Mouse (Mus musculus) thymus, postnatal 36 days (tissue): Measurements from ENCODE around the gene Capza1.
A peak's percentile ranks its signal among the peaks of the same experiment; 100 is the strongest.
"Not testable (repeated sequence)": the region's sequence is repeated elsewhere in the genome, so short reads cannot be mapped to it uniquely, and the experiment has no call there.

Experiments
- DNase-seq, 2 experiments: peaks; one replicate each; pipeline ENCODE4 v3.0.0; 2022; ENCODE audit warnings: mixed read lengths in 2 of 2

The Capza1 gene

GRCm38 (mm10) chr3:104816130-104816529 lies 48.2 kb downstream of the Capza1 start:
- DNase-seq: no peak

- DNase-seq: no peak
Observed at GRCm38 (mm10) chr3:104815346-104815745, 49.0 kb downstream of the Capza1 start.

- DNase-seq: no peak
Observed at GRCm38 (mm10) chr3:104814746-104815145, 49.6 kb downstream of the Capza1 start.

DNA sequence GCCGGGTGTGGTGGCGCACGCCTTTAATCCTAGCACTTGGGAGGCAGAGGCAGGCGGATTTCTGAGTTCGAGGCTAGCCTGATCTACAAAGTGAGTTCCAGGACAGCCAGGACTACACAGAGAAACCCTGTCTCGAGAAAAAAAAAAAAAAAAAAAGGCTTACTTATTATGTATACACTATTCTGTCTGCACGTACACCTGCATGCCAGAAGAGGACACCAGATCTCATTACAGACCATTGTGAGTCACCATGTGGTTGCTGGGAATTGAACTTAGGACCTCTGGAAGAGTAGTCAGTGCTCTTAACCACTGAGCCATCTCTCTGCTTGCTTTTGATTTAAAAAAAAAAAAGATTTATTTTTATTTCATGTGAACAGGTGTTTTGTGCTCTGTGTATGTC lies 51.1 kb downstream of the Capza1 start:
- DNase-seq: not testable (repeated sequence)

GRCm38 (mm10) chr3:104812254-104812653 lies 52.1 kb downstream of the Capza1 start:
- DNase-seq: no peak

DNA sequence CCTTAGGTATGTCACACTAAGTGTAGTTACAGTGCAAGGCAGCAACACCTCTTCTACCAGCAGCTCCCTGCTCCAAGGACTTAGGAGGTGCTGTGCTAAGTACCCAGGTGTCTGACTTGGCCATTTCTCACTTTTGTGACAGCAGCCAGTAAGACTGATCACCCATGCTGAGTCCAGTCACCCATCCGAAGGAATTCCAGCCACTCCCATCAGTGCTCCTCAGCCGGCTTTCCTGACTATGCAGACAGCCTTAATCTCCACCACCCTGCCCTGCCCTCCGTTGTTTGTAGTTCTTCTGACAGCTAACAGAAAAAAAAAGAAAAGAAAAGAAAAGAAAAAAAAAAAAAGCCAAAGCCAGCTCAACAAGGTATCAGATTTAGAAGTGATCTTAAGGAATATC lies 52.6 kb downstream of the Capza1 start:
- DNase-seq: no peak

DNA sequence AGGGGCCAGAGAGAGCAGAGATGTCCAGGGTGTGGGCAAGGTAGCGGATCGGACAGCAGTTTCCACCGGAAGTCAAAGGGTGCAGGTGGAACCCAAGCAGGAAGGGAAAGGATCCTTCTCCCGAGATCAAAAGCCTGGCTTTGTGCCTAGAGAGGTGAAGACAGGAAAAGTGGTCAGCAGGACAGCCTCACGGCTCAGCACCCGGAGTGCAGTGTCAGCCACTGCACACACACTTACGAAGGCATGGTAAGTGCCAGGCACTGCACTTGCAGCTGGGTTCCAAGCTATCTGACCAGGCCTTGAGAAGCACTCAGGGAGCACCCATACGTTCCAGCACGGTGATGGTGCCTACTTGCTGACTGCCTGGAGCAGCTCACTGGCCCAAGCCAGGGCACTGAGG lies 58.8 kb downstream of the Capza1 start:
- DNase-seq: no peak

DNA sequence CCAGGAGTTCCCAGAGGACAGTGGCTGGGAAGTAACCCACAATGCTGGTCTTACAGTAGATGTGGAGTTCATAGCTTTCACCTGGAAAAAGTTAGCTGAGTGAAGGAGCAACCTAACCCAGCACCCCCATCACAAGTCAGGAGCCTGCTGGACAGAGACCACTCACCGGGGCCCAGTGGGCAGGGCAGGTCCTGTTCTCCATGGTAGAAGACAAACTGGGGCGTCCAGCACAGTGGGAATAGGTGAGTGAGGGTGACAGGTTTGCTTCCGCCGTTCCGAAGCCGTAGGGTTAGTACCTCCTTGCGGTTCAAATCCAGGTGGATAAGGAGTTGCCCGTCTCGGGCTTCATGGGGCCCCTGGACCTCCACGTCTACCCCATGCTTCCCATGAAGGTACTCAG lies 60.0 kb downstream of the Capza1 start:
- DNase-seq: no peak

DNA sequence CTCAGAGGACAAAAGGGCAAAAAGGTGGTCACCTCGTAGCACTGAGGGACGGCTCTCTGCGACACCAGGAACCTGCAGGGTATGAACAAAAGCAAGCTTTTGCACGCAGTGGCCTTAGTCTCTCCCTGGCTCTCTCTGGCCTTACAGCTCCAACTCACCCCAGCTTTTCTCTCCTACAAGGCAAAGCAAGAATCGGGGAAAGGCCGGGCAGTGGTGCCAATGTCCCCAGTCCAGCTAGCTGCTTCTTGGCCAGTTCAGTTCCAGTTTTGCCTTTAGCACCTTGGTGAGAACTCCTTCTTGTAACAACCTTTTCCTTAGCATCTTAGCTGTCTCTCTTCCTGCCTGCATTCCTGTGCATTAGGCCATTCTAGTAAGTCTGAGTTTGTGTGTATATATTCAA lies 62.8 kb downstream of the Capza1 start:
- no peak for DNase-seq

DNA sequence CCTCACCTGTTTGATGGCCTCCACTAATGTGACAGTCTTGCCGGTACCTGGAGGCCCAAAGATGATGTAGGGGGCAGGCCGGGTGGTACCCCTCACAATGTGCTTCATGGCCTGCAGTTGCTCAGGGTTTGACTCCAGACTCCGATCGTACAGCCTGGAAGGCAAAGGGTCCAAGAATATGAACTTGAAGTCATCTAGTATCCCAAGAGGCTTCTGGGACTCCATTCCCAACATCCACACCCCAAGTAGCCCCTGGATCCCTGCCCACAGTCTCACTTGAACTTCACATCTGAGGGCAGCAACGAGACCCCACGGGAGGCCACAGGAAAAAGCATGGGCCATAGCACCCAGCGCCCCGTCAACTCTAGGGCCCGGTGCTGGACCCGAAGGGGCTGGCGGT lies 63.6 kb downstream of the Capza1 start:
- DNase-seq: no peak

GRCm38 (mm10) chr3:104796430-104797082 lies 67.7 kb downstream of the Capza1 start:
- DNase-seq: no peak

DNA sequence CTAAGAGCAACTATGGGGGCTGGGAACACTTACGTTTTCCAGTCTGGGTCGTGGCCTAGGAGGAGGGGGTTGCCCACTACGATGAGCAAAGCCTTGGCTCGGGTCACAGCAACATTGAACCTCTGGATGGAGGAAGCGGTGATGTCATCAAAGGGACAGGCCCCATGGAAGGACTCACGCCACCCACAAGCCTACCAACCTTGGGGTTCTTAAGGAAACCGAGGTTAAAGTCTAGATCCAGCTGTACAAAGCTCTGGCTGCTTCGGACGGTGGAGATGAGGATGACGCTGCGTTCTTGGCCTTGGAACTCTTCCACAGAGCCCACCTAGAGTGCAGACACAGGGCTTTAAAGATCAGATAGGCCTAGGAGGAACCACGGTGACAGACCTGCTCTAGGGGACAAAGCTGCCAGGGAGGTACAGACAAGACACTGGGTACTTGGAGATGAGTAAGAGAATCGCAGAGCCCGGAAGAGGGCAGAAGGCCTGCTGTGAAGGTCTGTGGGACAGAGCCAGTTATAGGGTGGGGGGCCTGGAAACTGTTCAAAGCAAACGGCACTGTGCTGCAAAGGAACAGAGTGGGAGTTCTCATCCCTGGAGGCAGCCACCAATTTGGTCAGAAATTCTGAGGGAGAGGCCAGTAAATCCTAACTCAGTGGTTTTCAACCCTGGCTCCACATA lies 68.5 kb downstream of the Capza1 start:
- DNase-seq: no peak

DNA sequence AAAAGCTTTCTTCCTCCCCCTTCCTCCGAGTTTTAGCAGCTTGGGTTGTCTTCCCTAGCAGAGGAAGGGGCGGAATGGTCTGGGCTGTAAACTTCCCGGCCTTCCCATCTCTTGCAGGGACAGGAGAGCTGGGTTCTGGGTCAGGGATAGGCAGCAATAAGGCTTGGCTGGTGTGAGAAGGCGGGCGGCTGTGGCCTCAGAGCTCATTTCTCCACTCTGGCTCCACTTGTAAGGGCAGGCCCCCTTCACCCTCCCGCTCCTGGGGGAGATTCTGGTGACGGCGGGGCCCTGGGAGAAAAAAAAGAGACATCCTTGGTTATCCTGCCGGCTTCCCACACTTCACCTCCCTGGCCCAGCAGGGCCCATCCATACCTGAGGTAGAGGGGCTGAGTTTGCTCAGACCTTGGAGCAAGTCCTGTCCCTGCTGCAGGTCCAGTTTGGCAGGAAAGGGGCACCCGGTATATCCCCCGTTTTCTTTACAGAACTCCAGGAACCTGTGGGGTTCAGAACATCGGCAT lies 69.3 kb downstream of the Capza1 start:
- DNase-seq: no peak

GRCm38 (mm10) chr3:104793871-104794828 lies 70.2 kb downstream of the Capza1 start:
- DNase-seq: no peak

GRCm38 (mm10) chr3:104792360-104793270 lies 71.7 kb downstream of the Capza1 start:
- DNase-seq: no peak

GRCm38 (mm10) chr3:104791671-104792070 lies 72.6 kb downstream of the Capza1 start:
- DNase-seq: no peak

DNA sequence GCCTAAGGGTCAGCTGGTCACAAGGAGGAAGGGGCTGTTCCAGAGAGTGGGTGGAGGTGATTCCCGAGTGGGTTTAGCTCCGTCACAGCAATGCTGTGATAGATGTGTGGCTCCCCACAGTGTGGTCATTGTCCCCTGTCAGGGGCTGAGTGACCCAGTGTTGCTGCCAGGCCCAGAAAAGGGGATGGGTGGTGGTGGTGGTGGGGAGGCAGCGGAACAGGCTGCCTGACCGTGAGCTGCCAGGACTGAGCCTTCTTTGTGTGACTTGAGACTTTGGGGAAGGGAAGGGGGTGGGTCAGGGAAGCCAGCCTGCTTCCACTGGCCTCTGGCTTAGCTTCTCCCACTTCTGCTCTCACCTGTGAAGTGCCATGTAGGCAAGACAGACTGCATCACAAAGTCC lies 73.3 kb downstream of the Capza1 start:
- no peak for DNase-seq

DNA sequence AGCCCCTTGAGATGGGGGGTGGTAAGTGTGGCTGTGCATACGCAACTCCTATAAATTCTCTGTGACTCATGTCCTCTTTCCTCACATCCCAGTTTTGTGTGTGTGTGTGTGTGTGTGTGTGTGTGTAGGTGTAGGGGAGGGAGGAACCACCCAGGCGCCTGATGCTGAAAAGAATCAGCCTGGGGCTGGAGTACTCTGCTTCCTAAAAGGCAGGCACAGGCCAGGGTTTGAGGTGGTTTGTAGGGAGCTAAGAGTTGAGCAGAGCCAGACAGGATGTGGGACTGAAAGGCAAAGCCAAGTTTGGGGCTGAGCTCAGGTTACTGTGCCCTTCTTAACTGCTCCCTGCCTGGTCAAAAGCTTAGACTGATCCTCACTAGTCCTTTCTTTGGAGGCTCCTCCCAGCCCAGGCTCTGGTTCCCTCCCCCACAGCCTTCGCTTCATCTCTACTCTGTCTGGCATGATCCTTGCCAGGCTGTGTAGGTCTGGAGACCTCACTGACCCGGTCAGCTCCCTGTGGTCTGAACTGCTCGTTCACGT lies 73.8 kb downstream of the Capza1 start:
- DNase-seq: no peak

- DNase-seq: no peak
Observed at GRCm38 (mm10) chr3:104789822-104790221, 74.5 kb downstream of the Capza1 start.

DNA sequence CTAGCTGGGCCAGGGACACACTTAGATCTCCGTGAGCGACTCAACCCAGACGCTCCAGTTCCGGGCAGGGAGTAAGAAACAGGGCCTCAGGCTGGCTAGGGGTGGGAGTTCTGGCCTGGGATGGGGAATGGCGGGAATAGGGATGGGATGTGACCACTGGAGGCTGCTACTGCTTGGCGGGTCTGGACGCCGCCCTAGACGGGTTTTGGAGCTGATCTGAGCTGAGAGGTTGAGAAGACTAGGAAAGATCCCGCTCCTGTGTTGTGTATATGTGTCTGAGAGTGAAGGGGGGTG lies 75.0 kb downstream of the Capza1 start:
- DNase-seq: no peak

DNA sequence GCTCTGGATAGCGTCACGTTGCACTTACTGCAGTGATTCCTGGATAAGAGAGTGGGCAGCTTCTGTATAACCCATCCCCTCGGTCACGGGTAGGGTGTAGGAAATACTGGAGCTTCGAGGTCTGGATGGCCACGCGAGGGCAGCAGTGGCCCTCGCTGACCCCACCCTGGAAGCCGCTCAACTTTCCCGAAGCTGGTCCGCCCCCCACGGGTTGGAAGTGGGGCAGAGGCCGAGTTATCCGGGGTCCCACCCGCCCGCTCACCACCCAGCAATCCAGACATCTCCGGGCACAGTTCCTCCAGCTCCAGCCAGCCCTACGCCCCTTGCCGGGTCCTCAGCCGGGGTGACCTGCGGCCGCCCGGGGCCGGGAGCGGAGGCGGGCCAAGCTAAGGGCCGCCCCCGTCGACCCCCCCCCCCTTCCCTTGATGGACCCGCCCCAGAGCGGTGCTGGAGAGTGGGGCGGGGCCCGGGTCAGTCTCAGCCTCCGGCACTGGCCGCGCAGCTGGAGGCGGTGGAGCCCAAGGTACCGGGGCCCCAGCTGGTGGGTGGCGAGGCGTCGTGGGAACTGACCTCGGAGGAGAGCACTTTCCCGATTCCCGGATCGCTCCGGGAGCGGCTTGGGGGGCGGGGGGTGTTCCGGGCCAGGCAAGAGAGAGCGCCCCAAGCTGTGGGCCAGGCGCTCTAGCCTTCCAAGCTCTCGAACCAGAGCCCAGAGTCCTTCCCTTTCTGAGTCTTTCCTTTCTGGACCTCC lies 75.6 kb downstream of the Capza1 start:
- peak; percentile 40 to 46 for DNase-seq
